Comparison of ENCODE assay signal across 8 mouse cellular contexts in genomic region chrX:41920574-41920973, GRCm38 (mm10). TPM values are rescaled to one million over a fixed set of nuclear protein-coding genes. Genes with fewer than 3 reads are reported as not detected.
DNase-seq lines count a peak whose midpoint lies in the region; ATAC-seq and TF ChIP-seq lines count a peak whose summit lies in the region.

Gene Thoc2 (minus strand): TSS chrX:41920674.

- H3K27ac ChIP-seq in forebrain, embryonic 14.5 days (ENCODE audit: low read depth, low read length) = no peak within 1 kb of the TSS
- no peak within 1 kb of the TSS for H3K27ac ChIP-seq in hindbrain, embryonic 11.5 days (ENCODE audit: low read depth, low read length)
- no peak within 1 kb of the TSS for H3K27ac ChIP-seq in liver, embryonic 14.5 days

- WGBS in forebrain, embryonic 14.5 days = 97% methylated on average over 1 of the region's 1 CpGs
- 100% methylated on average over 1 of the region's 1 CpGs for WGBS in hindbrain, embryonic 11.5 days
- WGBS in liver, embryonic 14.5 days (ENCODE audit: insufficient replicate concordance) = 71% methylated on average over 1 of the region's 1 CpGs

- TF ChIP-seq EP300 in liver, embryonic 14.5 days (IDR thresholded peaks at IDR 0.05; ENCODE audit: low read depth) = no peak

- DNase-seq in urinary bladder, adult 2 months (ENCODE audit: low spot score) = no peak
- no peak for DNase-seq in urinary bladder, postnatal 4 days (ENCODE audit: low spot score in 2 of 2)
- DNase-seq in forebrain, embryonic 14.5 days (ENCODE audit: low spot score) = no peak
- DNase-seq in hindbrain, embryonic 11.5 days (ENCODE audit: low spot score) = no peak
- no peak for DNase-seq in liver, embryonic 14.5 days (ENCODE audit: low read depth in 3 of 3, low spot score in 3 of 3)
- no peak for DNase-seq in right cerebral cortex, adult 2 months (ENCODE audit: low spot score in 2 of 2)
- DNase-seq in embryo, embryonic 10 days (ENCODE audit: low spot score) = no peak
- DNase-seq in spleen, adult 18-20 months = no peak

- H3K4me3 ChIP-seq in forebrain, embryonic 14.5 days (ENCODE audit: low read depth, low read length) = no peak within 1 kb of the TSS
- H3K4me3 ChIP-seq in hindbrain, embryonic 11.5 days (ENCODE audit: low read depth, low read length) = no peak within 1 kb of the TSS
- no peak within 1 kb of the TSS for H3K4me3 ChIP-seq in liver, embryonic 14.5 days (ENCODE audit: insufficient read depth in 1 of 2, low read depth in 2 of 2, low read length in 2 of 2)

- H3K4me2 ChIP-seq in forebrain, embryonic 14.5 days (ENCODE audit: low read length) = no peak within 1 kb of the TSS
- H3K4me2 ChIP-seq in hindbrain, embryonic 11.5 days (replicated peaks; ENCODE audit: low read depth, low read length) = no peak within 1 kb of the TSS
- H3K4me2 ChIP-seq in liver, embryonic 14.5 days (ENCODE audit: low read depth) = no peak within 1 kb of the TSS

- no peaks in the 10 kb centered on the region for H3K36me3 ChIP-seq in forebrain, embryonic 14.5 days (ENCODE audit: control insufficient read depth, insufficient read depth, low read length)
- no peaks in the 10 kb centered on the region for H3K36me3 ChIP-seq in hindbrain, embryonic 11.5 days (ENCODE audit: control insufficient read depth, insufficient read depth, low read length)
- H3K36me3 ChIP-seq in liver, embryonic 14.5 days (replicated peaks; ENCODE audit: control insufficient read depth, insufficient read depth, low read depth) = no peaks in the 10 kb centered on the region

- TF ChIP-seq CTCF in liver, embryonic 14.5 days (IDR thresholded peaks at IDR 0.05; ENCODE audit: low read depth) = no peak

- ATAC-seq in forebrain, embryonic 14.5 days = no peak
- no peak for ATAC-seq in hindbrain, embryonic 11.5 days (ENCODE audit: low FRiP score)
- ATAC-seq in liver, embryonic 14.5 days (ENCODE audit: insufficient read depth) = no peak

- no peaks in the 10 kb centered on the region for H3K27me3 ChIP-seq in forebrain, embryonic 14.5 days (replicated peaks; ENCODE audit: control insufficient read depth, insufficient read depth, low read length)
- H3K27me3 ChIP-seq in hindbrain, embryonic 11.5 days (ENCODE audit: control insufficient read depth, insufficient read depth, low read length) = no peaks in the 10 kb centered on the region
- no peaks in the 10 kb centered on the region for H3K27me3 ChIP-seq in liver, embryonic 14.5 days (ENCODE audit: control insufficient read depth, insufficient read depth, low read length)

- no peaks in the 10 kb centered on the region for H3K9me3 ChIP-seq in forebrain, embryonic 14.5 days (replicated peaks; ENCODE audit: control insufficient read depth, low read length)
- no peaks in the 10 kb centered on the region for H3K9me3 ChIP-seq in hindbrain, embryonic 11.5 days (ENCODE audit: control insufficient read depth, low read length)
- no peaks in the 10 kb centered on the region for H3K9me3 ChIP-seq in liver, embryonic 14.5 days (ENCODE audit: control insufficient read depth, low read length)

- no peak within 1 kb of the TSS for H3K9ac ChIP-seq in forebrain, embryonic 14.5 days (ENCODE audit: low read length)
- H3K9ac ChIP-seq in hindbrain, embryonic 11.5 days (ENCODE audit: low read depth, low read length) = no peak within 1 kb of the TSS
- H3K9ac ChIP-seq in liver, embryonic 14.5 days (replicated peaks) = no peak within 1 kb of the TSS

- H3K4me1 ChIP-seq in forebrain, embryonic 14.5 days (ENCODE audit: control insufficient read depth, insufficient read depth, low read length) = no peaks in the 10 kb centered on the region
- H3K4me1 ChIP-seq in hindbrain, embryonic 11.5 days (replicated peaks; ENCODE audit: control insufficient read depth, insufficient read depth, low read length) = no peaks in the 10 kb centered on the region
- no peaks in the 10 kb centered on the region for H3K4me1 ChIP-seq in liver, embryonic 14.5 days (replicated peaks; ENCODE audit: control insufficient read depth in 2 of 2, insufficient read depth in 2 of 2, low read length in 1 of 2)

RNA-seq across cellular contexts. Expression of gene Thoc2, which starts in this region (rescaled TPM):
- 40.6 and 46.4 TPM in 2 replicates for polyA plus RNA-seq in urinary bladder, adult 2 months (2012; rRNA removed)
- 93.3 and 114 TPM in 2 replicates for polyA plus RNA-seq in forebrain, embryonic 14.5 days (2014; fragmentation: Nextera tagmentation; extraction: Ambion mirVana)
- 104 and 145 TPM in 2 replicates for polyA plus RNA-seq in hindbrain, embryonic 11.5 days (2014; fragmentation: Nextera tagmentation; extraction: Ambion mirVana)
- 11.4 and 13.3 TPM in 2 replicates for polyA plus RNA-seq in liver, embryonic 14.5 days (2012; rRNA removed)
- 29.3 and 31.3 TPM in 2 replicates for polyA plus RNA-seq in liver, embryonic 14.5 days (2014; fragmentation: Nextera tagmentation; extraction: Ambion mirVana)
